Mouse (Mus musculus) lung, postnatal 14 days (tissue): Measurements from ENCODE around the gene Atp2b4.

Experiments
- DNase-seq: peaks from one replicate; pipeline ENCODE4 v3.0.0; 2021

The Atp2b4 gene

GRCm38 (mm10) chr1:133797979-133798820 lies 2.6 kb downstream of the Atp2b4 start:
- peak; percentile 37 for DNase-seq

- no peak for DNase-seq
Measured at GRCm38 (mm10) chr1:133797327-133797978, 3.4 kb downstream of the Atp2b4 start.

GRCm38 (mm10) chr1:133793646-133794045 lies 7.2 kb downstream of the Atp2b4 start:
- no peak for DNase-seq

GRCm38 (mm10) chr1:133790011-133790410 lies 10.8 kb downstream of the Atp2b4 start:
- DNase-seq = no peak

GRCm38 (mm10) chr1:133788864-133789263 lies 12.0 kb downstream of the Atp2b4 start:
- no peak for DNase-seq

GRCm38 (mm10) chr1:133787500-133788210 lies 13.2 kb downstream of the Atp2b4 start:
- DNase-seq = no peak

- no peak for DNase-seq
Measured at GRCm38 (mm10) chr1:133784621-133785020, 16.2 kb downstream of the Atp2b4 start.

GRCm38 (mm10) chr1:133781531-133781930 lies 19.3 kb downstream of the Atp2b4 start:
- no peak for DNase-seq

- DNase-seq = no peak
Measured at GRCm38 (mm10) chr1:133779043-133779442, 21.8 kb downstream of the Atp2b4 start.

GRCm38 (mm10) chr1:133777651-133778231 lies 23.1 kb downstream of the Atp2b4 start:
- no peak for DNase-seq

GRCm38 (mm10) chr1:133772553-133772952 lies 28.3 kb downstream of the Atp2b4 start:
- no peak for DNase-seq

GRCm38 (mm10) chr1:133771831-133772399 lies 28.9 kb downstream of the Atp2b4 start:
- no peak for DNase-seq

- DNase-seq = no peak
Measured at GRCm38 (mm10) chr1:133767994-133768393, 32.8 kb downstream of the Atp2b4 start.

GRCm38 (mm10) chr1:133766901-133767529 lies 33.8 kb downstream of the Atp2b4 start:
- DNase-seq = no peak

- DNase-seq = no peak
Measured at GRCm38 (mm10) chr1:133765376-133765775, 35.5 kb downstream of the Atp2b4 start.

- peak; percentile 17 for DNase-seq
Measured at GRCm38 (mm10) chr1:133762946-133763422, 37.9 kb downstream of the Atp2b4 start.

GRCm38 (mm10) chr1:133761278-133761677 lies 39.6 kb downstream of the Atp2b4 start:
- no peak for DNase-seq

GRCm38 (mm10) chr1:133754317-133754868 lies 46.4 kb downstream of the Atp2b4 start:
- no peak for DNase-seq

- DNase-seq = no peak
Measured at GRCm38 (mm10) chr1:133753325-133753724, 47.5 kb downstream of the Atp2b4 start.

GRCm38 (mm10) chr1:133751621-133752020 lies 49.2 kb downstream of the Atp2b4 start:
- no peak for DNase-seq

GRCm38 (mm10) chr1:133749954-133750353 lies 50.9 kb downstream of the Atp2b4 start:
- DNase-seq = no peak

- no peak for DNase-seq
Measured at GRCm38 (mm10) chr1:133745078-133745495, 55.8 kb downstream of the Atp2b4 start.
